Mouse (Mus musculus) kidney, adult 2 months (tissue): ENCODE results near the gene Gm26920.

Experiments used
- CTCF ChIP-seq: fragments of 200-500 bp; conservative IDR thresholded peaks from 2 replicates; pipeline ENCODE4 v1.5.1; 2011; ENCODE audit warnings: low read depth, mild to moderate bottlenecking, control low read depth, low read length, moderate library complexity, mixed read lengths; ENCODE audit not compliant: insufficient read depth, insufficient read length
- POLR2A ChIP-seq: fragments of 200-500 bp; IDR thresholded peaks from one replicate; pipeline ENCODE4 v1.6.1; 2011; ENCODE audit warnings: low read depth, low read length, control low read depth

DNA sequence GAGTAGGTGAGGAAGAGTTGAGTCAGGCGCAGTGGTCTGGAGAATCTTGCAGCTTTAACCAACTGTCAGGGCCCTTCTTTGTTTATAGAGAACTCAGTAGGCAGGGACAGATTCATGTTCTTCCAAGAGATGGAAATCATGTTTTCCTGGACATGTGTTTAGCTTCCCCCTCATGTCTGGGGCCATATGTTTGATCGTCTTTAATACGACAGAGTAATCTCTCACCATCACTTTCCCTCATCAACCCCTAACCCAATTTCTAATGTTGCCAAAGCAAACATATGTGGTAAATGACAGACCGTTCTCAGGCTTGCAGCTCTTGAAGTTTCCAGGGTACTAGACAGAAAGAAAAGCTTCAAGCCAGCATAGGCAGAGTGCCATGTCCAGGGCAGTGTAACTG, 42.1 kb downstream of the Gm26920 start:
- TF ChIP-seq CTCF = no peak
- no peak for TF ChIP-seq POLR2A
